Mouse (Mus musculus): ENCODE measurements around the gene Cebpzos. TPM values are rescaled to one million over a fixed set of nuclear protein-coding genes. Genes with fewer than 3 reads are reported as not detected.
A peak's percentile ranks its signal among the peaks of the same experiment; 100 is the strongest.

Cebpzos gene
- 123 and 128 TPM in 2 replicates for polyA plus RNA-seq (2015; fragmentation: Nextera tagmentation; extraction: Ambion mirVana)

DNA sequence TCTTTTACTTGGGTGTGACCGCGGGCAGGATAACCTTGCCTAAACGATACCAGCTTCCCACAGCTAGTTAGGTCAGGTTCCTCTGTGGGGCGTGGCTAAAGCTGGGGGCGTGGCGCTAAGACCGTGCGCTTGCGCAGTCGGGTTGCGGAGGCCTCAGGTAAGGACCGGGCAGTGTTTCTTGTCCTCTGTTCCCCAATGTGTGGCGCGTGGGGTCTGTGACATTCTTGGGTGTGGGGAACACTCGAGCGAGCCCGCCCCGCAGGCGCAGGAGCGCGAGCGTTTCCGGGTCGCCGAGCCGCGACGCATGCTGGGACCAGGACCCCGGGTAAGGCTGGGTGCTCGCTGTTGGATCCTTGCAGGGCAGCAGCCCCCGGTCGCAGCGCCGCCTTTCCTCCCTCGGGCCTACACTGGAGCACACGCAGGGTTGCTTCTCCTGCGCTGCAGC is at the start of gene Cebpzos:
Cebpzos (plus strand) TSS at position 132 of the 445 bp plus-strand sequence.
- Histone ChIP-seq H3K4me2 (replicated peaks) (peak within 1 kb of the TSS; percentile 74), H3K4me1 (replicated peaks) (peaks cover 27% of the 10 kb centered on the region), H3K4me3 (replicated peaks) (peak within 1 kb of the TSS; percentile 71), H3K27me3 (no peaks in the 10 kb centered on the region), H3K9ac (replicated peaks) (peak within 1 kb of the TSS; percentile 84), H3K36me3 (peaks cover 24% of the 10 kb centered on the region), H3K9me3 (no peaks in the 10 kb centered on the region), H3K27ac (peak within 1 kb of the TSS; percentile 84)
- peak; percentile 97 for ATAC-seq
- WGBS = under 1% methylated on average over 37 of the region's 37 CpGs

DNA sequence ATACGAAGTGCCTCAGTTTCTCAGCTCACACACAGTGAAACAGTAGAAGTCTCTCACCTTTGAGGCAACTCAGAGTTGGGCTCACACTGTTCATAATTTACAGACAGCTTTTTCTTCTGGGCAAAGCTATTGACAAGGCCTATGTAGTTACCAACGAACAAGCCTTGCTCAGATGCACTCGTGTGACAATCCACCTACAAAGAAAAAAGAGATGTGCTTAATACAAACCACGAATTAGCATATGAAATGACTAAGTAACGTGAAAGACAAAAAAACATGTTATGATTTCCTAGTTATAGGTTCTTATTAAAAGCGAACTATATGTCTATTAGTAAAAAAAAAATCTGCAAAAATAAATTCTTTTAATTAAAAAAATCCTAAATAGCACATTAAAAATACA is 42.4 kb upstream of the Cebpzos start:
- Histone ChIP-seq H3K9me3 (no peaks in the 10 kb centered on the region), H3K36me3 (no peaks in the 10 kb centered on the region), H3K4me2 (replicated peaks) (no peak overlapping the region), H3K4me3 (replicated peaks) (no peak overlapping the region), H3K27me3 (no peaks in the 10 kb centered on the region), H3K4me1 (replicated peaks) (no peaks in the 10 kb centered on the region), H3K27ac (no peak overlapping the region), H3K9ac (replicated peaks) (no peak overlapping the region)
- 87% methylated on average over 6 of the region's 6 CpGs for WGBS
- ATAC-seq = no peak

DNA sequence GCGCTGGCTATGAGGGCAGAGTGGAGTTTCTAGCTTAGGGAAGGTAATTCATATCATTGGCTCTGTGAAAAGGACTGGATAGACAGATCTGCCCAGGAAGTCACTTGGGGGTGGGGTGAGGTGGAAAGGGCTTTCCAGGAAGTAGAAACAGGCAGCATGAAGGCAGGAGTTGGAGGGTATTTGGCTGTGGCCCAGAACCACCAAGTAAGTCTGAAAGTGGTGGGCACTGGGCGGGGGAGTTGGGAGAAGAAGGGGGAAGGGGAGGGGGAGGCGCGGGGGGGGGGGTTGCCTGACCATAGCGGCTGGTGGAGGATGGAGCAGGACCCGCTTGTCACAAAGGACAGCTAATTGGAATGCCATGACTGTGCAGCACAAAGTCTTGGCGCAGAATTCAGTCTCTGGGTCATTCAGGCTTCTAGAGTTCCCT is 34.4 kb upstream of the Cebpzos start:
- peaks cover 14% of the 10 kb centered on the region for H3K4me1 ChIP-seq (replicated peaks)
- H3K36me3 ChIP-seq = no peaks in the 10 kb centered on the region
- H3K4me3 ChIP-seq (replicated peaks) = peak overlapping the region; percentile 44
- H3K27me3 ChIP-seq = no peaks in the 10 kb centered on the region
- no peak overlapping the region for H3K27ac ChIP-seq
- H3K9ac ChIP-seq (replicated peaks) = peak overlapping the region; percentile 64
- H3K9me3 ChIP-seq = no peaks in the 10 kb centered on the region
- WGBS = 7% methylated on average over 6 of the region's 7 CpGs
- peak overlapping the region; percentile 82 for H3K4me2 ChIP-seq (replicated peaks)
- peak; percentile 77 for ATAC-seq

DNA sequence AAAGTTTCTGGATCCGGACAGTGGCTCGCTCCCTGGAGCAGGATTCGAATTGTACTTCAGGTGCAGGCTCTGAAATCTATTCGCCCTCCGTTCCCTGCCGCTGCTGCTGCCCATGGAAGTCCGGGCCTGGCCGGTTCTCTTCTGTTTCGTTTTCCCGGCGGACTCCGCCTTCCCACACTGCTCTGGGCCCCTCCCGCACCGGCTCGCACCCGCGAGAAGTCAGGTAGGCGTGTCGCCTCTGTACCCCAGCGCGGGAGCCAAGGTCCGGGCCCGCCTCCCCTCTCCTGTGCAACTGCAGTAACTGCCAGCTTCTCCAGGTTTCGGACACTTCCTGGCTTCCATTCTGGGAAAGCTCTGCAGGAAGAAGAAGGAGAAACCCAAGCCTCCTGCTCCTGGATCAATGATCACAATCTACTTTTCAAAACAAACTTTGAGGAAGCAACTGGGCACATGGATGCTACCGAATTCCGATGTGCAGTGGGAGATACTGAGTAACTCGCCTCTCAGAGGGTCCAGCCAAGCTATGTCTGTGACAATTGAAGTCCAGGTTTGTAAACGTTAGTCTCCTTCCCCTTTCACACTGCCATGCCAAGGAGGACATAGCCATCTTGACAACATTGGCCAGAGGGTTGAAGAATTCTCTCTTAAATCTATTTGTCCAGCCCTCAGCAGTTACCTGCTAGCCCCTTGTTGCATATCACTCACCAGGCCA is 33.7 kb upstream of the Cebpzos start, which contains the start of gene Eif2ak2:
Eif2ak2 (minus strand) TSS at position 173 of the 712 bp plus-strand sequence.
- Histone ChIP-seq H3K36me3 (no peaks in the 10 kb centered on the region), H3K4me3 (replicated peaks) (peak within 1 kb of the TSS; percentile 44), H3K4me2 (replicated peaks) (peak within 1 kb of the TSS; percentile 82), H3K9ac (replicated peaks) (peak within 1 kb of the TSS; percentile 64), H3K27ac (no peak within 1 kb of the TSS), H3K4me1 (replicated peaks) (peaks cover 14% of the 10 kb centered on the region), H3K9me3 (no peaks in the 10 kb centered on the region), H3K27me3 (no peaks in the 10 kb centered on the region)
- 3% methylated on average over 28 of the region's 28 CpGs for WGBS
- ATAC-seq = peak; percentile 91

DNA sequence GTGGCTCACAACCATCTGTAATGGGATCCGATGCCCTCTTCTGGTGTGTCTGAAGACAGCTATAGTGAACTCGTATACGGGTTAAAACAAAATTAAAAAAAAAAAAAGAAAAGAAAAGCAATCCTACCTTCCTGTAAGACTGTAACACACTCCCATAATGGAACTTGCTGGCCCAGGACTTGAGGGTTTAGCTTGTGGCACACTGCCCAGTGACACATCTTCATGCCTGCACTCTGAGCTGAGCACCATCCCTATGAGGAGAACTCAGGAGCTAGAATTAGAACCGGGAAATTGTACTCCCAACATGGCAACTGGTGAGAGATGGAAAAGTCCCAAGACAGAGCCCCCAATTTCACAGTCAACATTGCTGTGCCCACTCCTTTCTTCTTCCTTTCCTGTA is 33.0 kb upstream of the Cebpzos start:
- ATAC-seq = no peak
- Histone ChIP-seq H3K9ac (replicated peaks) (no peak overlapping the region), H3K27me3 (no peaks in the 10 kb centered on the region), H3K4me2 (replicated peaks) (no peak overlapping the region), H3K9me3 (no peaks in the 10 kb centered on the region), H3K36me3 (no peaks in the 10 kb centered on the region), H3K27ac (no peak overlapping the region), H3K4me3 (replicated peaks) (no peak overlapping the region), H3K4me1 (replicated peaks) (peaks cover 14% of the 10 kb centered on the region)
- 90% methylated on average over 4 of the region's 4 CpGs for WGBS

DNA sequence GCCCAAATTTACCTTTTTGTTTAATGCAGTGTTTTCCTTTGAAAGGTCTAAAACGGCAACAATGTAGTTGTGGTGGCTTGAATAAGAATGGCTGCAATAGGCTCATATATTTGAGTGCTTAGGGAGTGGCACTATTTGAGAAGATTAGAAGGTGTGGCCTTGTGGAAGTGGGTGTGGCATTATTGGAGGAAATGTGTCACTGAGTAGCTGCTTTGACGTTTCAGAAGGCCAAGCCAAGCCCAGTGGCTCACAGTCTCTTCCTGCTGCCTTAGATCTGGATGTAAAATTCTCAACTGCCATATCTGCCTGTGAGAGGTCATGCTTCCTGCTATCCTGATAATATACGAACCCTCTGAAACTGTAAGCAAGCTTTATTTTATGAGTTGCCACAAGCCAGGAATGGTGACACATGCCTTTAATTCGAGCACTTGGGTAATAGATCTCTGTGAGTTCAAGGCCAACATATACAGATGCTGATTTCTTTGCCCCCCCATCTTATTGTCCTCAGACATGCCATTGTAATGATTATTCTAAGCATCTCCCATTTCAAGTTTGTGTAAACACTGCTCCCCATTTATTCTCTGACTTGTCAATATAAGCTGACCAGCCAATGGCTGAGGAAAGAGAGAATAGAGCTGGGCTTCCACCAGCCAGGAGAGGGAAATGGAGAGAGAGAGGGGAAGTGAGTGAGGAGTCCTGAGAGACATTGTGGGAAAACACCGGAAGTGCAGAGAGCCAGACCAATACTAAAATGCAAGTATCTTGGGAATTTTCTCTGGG is 30.8 kb upstream of the Cebpzos start:
- no peaks in the 10 kb centered on the region for H3K27me3 ChIP-seq
- peaks cover 14% of the 10 kb centered on the region for H3K4me1 ChIP-seq (replicated peaks)
- WGBS = 87% methylated on average over 5 of the region's 5 CpGs
- H3K9ac ChIP-seq (replicated peaks) = no peak overlapping the region
- no peak overlapping the region for H3K27ac ChIP-seq
- no peak for ATAC-seq
- no peaks in the 10 kb centered on the region for H3K9me3 ChIP-seq
- no peak overlapping the region for H3K4me2 ChIP-seq (replicated peaks)
- no peaks in the 10 kb centered on the region for H3K36me3 ChIP-seq
- no peak overlapping the region for H3K4me3 ChIP-seq (replicated peaks)

DNA sequence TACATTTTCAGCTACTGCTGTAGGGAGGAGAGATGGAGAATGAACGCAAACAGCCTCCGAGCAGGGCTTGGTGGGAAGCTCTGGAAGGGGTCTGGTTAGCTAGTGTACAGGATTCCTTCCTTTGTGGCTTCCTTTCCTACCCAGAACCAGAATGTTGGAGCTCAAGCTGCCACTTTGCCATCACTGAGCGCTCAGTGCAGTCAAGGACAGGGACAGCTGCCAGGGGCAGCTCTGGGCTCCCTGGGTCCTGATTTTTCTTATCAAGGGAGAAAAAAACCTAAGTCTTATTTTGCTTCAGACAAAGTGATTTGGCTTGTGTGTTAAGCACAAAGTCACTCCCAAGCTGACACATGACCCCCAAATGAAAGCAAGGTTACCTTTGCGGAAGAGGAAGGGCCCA is 27.7 kb upstream of the Cebpzos start:
- H3K4me2 ChIP-seq (replicated peaks) = no peak overlapping the region
- 87% methylated on average over 4 of the region's 4 CpGs for WGBS
- no peak overlapping the region for H3K9ac ChIP-seq (replicated peaks)
- H3K4me3 ChIP-seq (replicated peaks) = no peak overlapping the region
- H3K27me3 ChIP-seq = no peaks in the 10 kb centered on the region
- no peak for ATAC-seq
- H3K36me3 ChIP-seq = no peaks in the 10 kb centered on the region
- no peak overlapping the region for H3K27ac ChIP-seq
- H3K4me1 ChIP-seq (replicated peaks) = no peaks in the 10 kb centered on the region
- H3K9me3 ChIP-seq = no peaks in the 10 kb centered on the region

DNA sequence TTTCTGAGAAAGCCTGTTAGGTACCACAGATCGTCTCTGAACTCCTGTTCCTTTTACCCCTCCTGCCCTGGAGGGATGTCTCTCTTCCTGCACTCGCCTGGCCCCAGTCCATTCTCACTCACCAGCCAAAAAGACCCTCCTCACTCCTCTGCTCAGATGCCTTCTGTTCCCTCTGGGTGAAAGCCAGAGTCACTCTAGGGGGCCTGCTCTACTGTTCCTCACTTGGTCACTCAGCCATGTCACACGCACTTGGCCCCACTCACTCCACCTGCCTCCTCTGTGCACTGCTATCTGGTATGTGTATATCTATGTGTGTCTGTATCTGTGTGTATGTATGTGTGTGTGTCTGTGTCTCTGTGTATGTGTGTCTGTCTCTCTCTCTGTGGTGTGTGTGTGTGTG is 27.1 kb upstream of the Cebpzos start:
- WGBS = 66% methylated on average over 3 of the region's 3 CpGs
- no peak for ATAC-seq
- no peaks in the 10 kb centered on the region for H3K4me1 ChIP-seq (replicated peaks)

DNA sequence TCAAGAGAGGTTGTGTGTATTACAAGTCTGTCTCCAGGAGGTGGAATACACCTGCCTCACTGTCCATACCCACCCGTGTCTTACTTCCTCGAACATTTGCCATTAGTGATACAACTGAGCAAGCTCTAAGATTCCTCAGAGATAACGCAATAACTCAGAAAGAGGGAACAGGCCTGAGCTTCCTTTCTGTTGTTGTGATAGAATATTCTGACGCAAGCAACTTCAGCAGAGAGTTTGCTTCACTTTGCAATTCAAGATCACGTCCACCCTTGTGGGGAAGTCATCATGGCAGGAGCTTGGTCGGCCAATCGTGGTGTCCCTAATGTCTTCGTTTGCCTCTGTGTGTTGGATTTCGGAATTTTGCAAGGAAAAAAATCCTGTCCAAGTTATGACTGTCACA is 25.3 kb upstream of the Cebpzos start:
- Histone ChIP-seq H3K9me3 (no peaks in the 10 kb centered on the region), H3K4me3 (replicated peaks) (no peak overlapping the region), H3K27me3 (no peaks in the 10 kb centered on the region), H3K27ac (no peak overlapping the region), H3K36me3 (no peaks in the 10 kb centered on the region), H3K4me1 (replicated peaks) (0 out of 2 replicates have a peak, but pooled peaks cover 5% of the 10 kb centered on the region), H3K9ac (replicated peaks) (no peak overlapping the region), H3K4me2 (replicated peaks) (no peak overlapping the region)
- no peak for ATAC-seq
- 89% methylated on average over 9 of the region's 9 CpGs for WGBS

More for the DNA sequence above, 27.1 kb upstream of the Cebpzos start:
- H3K4me2 ChIP-seq (replicated peaks) = no peak overlapping the region
- H3K27me3 ChIP-seq = no peaks in the 10 kb centered on the region
- H3K9me3 ChIP-seq = no peaks in the 10 kb centered on the region
- H3K4me3 ChIP-seq (replicated peaks) = no peak overlapping the region
- H3K27ac ChIP-seq = no peak overlapping the region
- no peaks in the 10 kb centered on the region for H3K36me3 ChIP-seq
- no peak overlapping the region for H3K9ac ChIP-seq (replicated peaks)

DNA sequence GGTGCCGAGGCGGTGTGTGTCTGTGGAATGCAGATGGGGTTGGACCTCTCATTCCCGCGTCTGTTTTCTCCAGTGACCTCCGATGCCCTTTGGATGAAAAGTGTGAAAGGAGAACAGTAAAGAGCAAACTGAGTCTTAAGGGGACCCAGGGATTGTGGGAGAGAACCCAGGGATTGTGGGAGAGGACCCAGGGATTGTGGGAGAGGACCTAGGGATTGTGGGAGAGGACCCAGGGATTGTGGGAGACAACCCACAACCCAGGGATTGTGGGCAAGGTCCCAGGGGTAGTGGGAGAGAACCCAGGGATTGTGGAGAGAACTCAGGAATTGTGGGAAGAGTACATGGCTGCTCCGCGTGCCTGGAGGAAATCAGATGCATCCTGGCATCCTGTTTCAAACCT is 21.3 kb upstream of the Cebpzos start:
- no peak for ATAC-seq
- no peak overlapping the region for H3K27ac ChIP-seq
- H3K9me3 ChIP-seq = no peaks in the 10 kb centered on the region
- WGBS = 89% methylated on average over 7 of the region's 7 CpGs
- H3K4me1 ChIP-seq (replicated peaks) = 0 out of 2 replicates have a peak, but pooled peaks cover 5% of the 10 kb centered on the region
- no peak overlapping the region for H3K4me3 ChIP-seq (replicated peaks)
- H3K36me3 ChIP-seq = no peaks in the 10 kb centered on the region
- no peak overlapping the region for H3K9ac ChIP-seq (replicated peaks)
- H3K4me2 ChIP-seq (replicated peaks) = no peak overlapping the region
- no peaks in the 10 kb centered on the region for H3K27me3 ChIP-seq

DNA sequence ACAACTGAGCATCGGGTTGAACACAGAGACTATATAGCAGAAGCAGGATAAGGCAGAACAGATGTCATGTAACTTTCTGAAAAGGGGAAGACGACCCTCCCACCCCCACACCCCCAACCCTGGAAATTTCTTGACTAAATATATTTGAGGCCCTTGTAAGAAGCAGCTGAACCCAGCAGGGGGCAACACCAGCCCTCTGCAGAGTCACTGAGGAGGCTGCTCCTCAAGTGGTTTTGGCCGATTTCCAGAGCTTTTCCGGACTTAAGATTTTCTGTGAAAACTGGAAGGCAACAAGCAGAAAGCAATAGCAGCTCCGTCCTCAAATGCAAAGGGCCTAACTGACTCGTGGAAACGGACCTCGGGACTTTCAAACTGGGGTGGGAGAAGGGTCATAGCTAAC is 20.9 kb upstream of the Cebpzos start:
- H3K4me1 ChIP-seq (replicated peaks) = 0 out of 2 replicates have a peak, but pooled peaks cover 5% of the 10 kb centered on the region
- H3K9ac ChIP-seq (replicated peaks) = no peak overlapping the region; the same call in 1 of the 2 replicates
- 0 out of 2 replicates have a peak, but pooled peaks have one; percentile 30 for ATAC-seq
- WGBS = 40% methylated on average over 8 of the region's 8 CpGs
- no peaks in the 10 kb centered on the region for H3K9me3 ChIP-seq
- no peaks in the 10 kb centered on the region for H3K36me3 ChIP-seq
- no peak overlapping the region for H3K4me2 ChIP-seq (replicated peaks)
- H3K4me3 ChIP-seq (replicated peaks) = no peak overlapping the region
- no peaks in the 10 kb centered on the region for H3K27me3 ChIP-seq
- no peak overlapping the region for H3K27ac ChIP-seq

DNA sequence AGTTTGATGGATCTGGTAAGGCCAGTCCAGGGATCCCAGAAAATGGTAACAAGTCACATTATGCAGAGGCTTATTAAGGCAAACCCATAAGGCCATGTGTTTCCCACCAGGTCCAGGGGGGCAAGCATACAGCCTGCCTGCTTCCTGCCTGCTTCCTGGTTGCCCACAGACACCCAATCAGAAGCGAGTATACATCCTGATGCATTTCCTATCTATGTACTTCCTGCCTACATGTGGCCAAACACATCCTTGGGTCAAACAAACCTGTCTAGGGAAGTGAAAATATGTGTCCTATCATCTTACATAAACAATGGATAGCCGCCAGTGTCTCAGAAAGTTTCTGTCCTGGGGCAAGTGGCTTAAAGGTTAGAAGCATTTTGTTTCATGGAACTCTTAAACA is 13.1 kb upstream of the Cebpzos start:
- Histone ChIP-seq H3K4me2 (replicated peaks) (no peak overlapping the region), H3K27ac (no peak overlapping the region), H3K36me3 (no peaks in the 10 kb centered on the region), H3K4me1 (replicated peaks) (no peaks in the 10 kb centered on the region), H3K9me3 (no peaks in the 10 kb centered on the region), H3K9ac (replicated peaks) (no peak overlapping the region), H3K4me3 (replicated peaks) (no peak overlapping the region), H3K27me3 (no peaks in the 10 kb centered on the region)
- no peak for ATAC-seq
- WGBS = 87% methylated on average over 2 of the region's 2 CpGs
